Mouse (Mus musculus) urinary bladder, postnatal 25 days (tissue): ENCODE measurements around the gene Ctnna3.
"Not testable (repeated sequence)": the region's sequence is repeated elsewhere in the genome, so short reads cannot be mapped to it uniquely, and the experiment has no call there.

Source experiments
- DNase-seq: peaks from one replicate; pipeline ENCODE4 v3.0.0; 2022; ENCODE audit warnings: low spot score

Ctnna3 gene

DNA sequence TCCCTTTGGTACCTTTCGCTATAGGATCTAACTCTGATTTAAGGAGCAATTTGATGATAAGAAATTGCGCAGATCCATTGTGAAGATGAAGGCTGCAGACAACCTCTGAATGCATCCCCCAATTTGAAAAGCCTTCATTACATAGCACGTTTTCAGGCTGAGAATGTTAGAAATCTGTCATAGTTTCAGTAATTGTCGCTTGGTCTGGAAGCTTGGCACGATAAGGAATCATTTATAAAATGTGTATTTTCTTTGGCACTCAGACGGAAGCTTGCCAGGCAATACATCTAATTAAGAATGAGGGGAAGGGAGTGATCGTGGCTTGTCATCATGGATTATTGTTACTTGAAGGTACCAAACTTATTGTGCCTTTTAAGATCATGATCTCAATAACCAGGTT, 1511.1 kb downstream of the Ctnna3 start:
- no peak for DNase-seq

DNA sequence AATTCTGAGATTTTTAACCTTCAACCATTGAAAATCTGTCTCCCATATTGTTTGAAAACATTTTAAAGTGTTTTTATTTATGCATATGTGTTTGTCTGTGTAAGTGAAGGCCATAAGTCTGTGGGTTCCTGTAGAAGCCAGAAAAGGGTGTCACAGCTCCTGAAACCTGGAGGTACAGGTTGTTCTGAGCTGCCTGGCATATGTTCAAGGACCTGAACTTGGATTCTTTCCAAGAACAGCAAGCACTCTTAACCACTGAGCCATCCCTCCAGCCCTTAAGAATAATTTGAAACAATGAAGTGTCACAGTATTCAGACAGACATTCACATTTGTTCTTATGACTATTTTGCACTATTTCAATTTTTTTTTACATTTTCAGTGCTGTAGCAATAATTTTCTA, 1528.5 kb downstream of the Ctnna3 start:
- no peak for DNase-seq

DNA sequence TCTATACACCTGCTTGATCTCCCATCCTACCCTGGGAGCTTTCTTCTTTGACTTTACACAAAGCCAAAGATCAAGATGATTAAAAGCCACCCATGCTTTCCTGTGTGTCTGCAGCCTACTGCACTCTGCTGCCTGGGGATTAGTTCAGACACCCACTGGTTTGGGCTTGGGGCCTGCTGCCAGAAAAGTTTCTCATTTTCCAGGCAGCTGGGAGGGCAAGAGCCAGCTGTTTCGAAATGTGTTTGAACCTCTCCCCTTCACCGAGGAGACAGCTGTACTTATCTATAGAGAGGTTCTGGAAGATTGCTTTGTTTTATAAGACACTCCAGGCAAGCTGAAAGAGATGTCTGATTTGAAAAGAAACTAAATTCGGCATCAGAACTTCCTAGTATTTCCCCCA, 1563.0 kb downstream of the Ctnna3 start:
- DNase-seq = no peak

DNA sequence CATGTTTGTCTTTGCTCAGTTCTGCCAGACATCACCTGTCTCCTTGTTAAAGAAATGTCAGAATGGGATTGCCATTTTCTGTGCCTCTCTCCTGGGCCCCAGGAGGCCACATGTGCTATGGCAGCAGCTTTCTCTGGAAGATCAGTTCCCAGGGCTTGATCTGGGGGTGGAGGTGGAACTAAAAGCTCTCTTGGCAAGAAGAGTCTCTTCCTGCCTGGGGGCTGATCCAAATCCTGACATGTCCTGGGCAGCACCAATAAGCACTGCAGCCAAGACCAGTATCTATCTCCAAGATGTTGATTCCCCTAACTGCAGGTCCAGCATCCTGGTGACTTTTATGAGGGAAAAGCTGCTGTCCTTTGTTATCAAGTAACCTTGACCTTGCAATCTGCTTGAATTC, 1583.6 kb downstream of the Ctnna3 start:
- no peak for DNase-seq

DNA sequence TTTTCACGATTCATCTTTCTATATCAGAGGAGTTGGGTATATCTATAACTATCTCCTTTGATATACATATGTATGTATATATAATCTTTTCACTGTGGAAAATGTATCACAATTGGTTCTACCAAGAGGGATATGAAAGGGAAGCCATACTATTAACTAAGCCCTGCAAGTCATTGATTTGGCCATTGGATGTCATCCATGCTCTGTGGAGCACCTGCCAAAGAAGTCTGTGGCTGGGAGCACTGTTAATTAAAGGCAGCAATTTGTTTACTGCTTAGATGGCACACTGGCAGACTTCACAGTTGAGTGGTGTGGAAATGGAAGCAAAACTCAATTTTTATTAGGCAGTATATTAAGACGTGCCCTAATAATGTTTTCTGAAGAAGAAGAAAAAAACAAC, 1592.8 kb downstream of the Ctnna3 start:
- DNase-seq = no peak

DNA sequence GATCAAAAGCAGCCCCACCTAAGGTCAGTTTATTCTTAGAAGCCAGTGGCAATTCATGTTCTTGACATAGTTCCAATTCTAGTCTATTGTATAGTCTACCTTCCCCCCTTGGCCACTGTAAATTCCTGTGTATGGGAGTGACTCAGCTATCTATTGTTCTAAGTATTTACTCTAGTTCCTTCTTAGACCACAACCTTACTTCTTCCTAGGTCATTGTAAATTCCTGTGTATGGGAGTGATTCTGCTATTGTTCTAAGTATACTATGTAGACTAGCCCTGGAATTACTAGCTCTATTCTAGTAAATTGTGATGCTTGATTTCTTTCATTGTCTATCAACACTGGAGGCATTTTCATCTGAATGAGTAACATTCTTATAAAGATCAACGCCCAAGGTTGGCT, 1603.6 kb downstream of the Ctnna3 start:
- not testable (repeated sequence) for DNase-seq
